Mouse (Mus musculus) kidney, adult 11 months (tissue): Measurements from ENCODE around the gene Galnt10.

ENCODE experiments used
- DNase-seq: peaks from one replicate; pipeline ENCODE4 v3.0.0; 2022

Gene Galnt10

GRCm38 (mm10) chr11:57660814-57661213 lies 15.6 kb downstream of the Galnt10 start:
- DNase-seq = no peak

- no peak for DNase-seq
Measured at GRCm38 (mm10) chr11:57661492-57662229, 16.4 kb downstream of the Galnt10 start.

GRCm38 (mm10) chr11:57662231-57662630 lies 17.0 kb downstream of the Galnt10 start:
- DNase-seq = no peak

- no peak for DNase-seq
Measured at GRCm38 (mm10) chr11:57663271-57663670, 18.0 kb downstream of the Galnt10 start.

- no peak for DNase-seq
Measured at GRCm38 (mm10) chr11:57664741-57665140, 19.5 kb downstream of the Galnt10 start.

GRCm38 (mm10) chr11:57668271-57668670 lies 23.0 kb downstream of the Galnt10 start:
- DNase-seq = no peak

GRCm38 (mm10) chr11:57669522-57669921 lies 24.3 kb downstream of the Galnt10 start:
- no peak for DNase-seq

GRCm38 (mm10) chr11:57671120-57671697 lies 26.0 kb downstream of the Galnt10 start:
- DNase-seq = no peak

- no peak for DNase-seq
Measured at GRCm38 (mm10) chr11:57671797-57672196, 26.6 kb downstream of the Galnt10 start.

GRCm38 (mm10) chr11:57672995-57673394 lies 27.8 kb downstream of the Galnt10 start:
- no peak for DNase-seq

GRCm38 (mm10) chr11:57673977-57674687 lies 28.9 kb downstream of the Galnt10 start:
- DNase-seq = no peak

- DNase-seq = no peak
Measured at GRCm38 (mm10) chr11:57677261-57677660, 32.0 kb downstream of the Galnt10 start.

- no peak for DNase-seq
Measured at GRCm38 (mm10) chr11:57682589-57682988, 37.3 kb downstream of the Galnt10 start.

GRCm38 (mm10) chr11:57683125-57683524 lies 37.9 kb downstream of the Galnt10 start:
- no peak for DNase-seq

- no peak for DNase-seq
Measured at GRCm38 (mm10) chr11:57683931-57684330, 38.7 kb downstream of the Galnt10 start.

- DNase-seq = no peak
Measured at GRCm38 (mm10) chr11:57684891-57685290, 39.6 kb downstream of the Galnt10 start.

- DNase-seq = no peak
Measured at GRCm38 (mm10) chr11:57685689-57686454, 40.6 kb downstream of the Galnt10 start.

- no peak for DNase-seq
Measured at GRCm38 (mm10) chr11:57686797-57687196, 41.6 kb downstream of the Galnt10 start.

- no peak for DNase-seq
Measured at GRCm38 (mm10) chr11:57687258-57687657, 42.0 kb downstream of the Galnt10 start.

- peak; percentile 27 for DNase-seq
Measured at GRCm38 (mm10) chr11:57688179-57688929, 43.1 kb downstream of the Galnt10 start.

GRCm38 (mm10) chr11:57689811-57690210 lies 44.6 kb downstream of the Galnt10 start:
- DNase-seq = no peak

- no peak for DNase-seq
Measured at GRCm38 (mm10) chr11:57690836-57691235, 45.6 kb downstream of the Galnt10 start.
